Mouse (Mus musculus) T-helper 2 cell (primary cell): ENCODE data around the gene Vmn1r151.
"Not testable (repeated sequence)": the region's sequence is repeated elsewhere in the genome, so short reads cannot be mapped to it uniquely, and the experiment has no call there.

Source experiments
- in situ Hi-C: fragments of 300-600 bp; cut with MboI, MseI; formaldehyde crosslinking; loops from one replicate; pipeline ENCODE4 v1.15.1; 2025; ENCODE audit warnings: high pct_unique_total_duplicates

Vmn1r151 gene

GRCm38 (mm10) chr7:22499578-22499977 lies at the start of gene Vmn1r151:
TSS of gene Vmn1r151 (minus strand) at chr7:22499678.
- in situ Hi-C loops, result not testable (repeated sequence)

- in situ Hi-C loops, result not testable (repeated sequence)
Observed at GRCm38 (mm10) chr7:22534787-22535186, 35.3 kb upstream of the Vmn1r151 start, which contains the start of gene Gm8677. TSS of gene Gm8677 (minus strand) at chr7:22534887.

GRCm38 (mm10) chr7:22522667-22523066 lies 23.2 kb upstream of the Vmn1r151 start, which contains the start of gene Vmn1r152:
TSS of gene Vmn1r152 (plus strand) at chr7:22522967.
- in situ Hi-C loops, result not testable (repeated sequence)

GRCm38 (mm10) chr7:22463975-22464374 lies 35.5 kb downstream of the Vmn1r151 start, which contains the start of gene Gm10665:
TSS of gene Gm10665 (minus strand) at chr7:22464075.
- in situ Hi-C loops, result not testable (repeated sequence)
